Mouse (Mus musculus) spleen, adult 12 weeks (tissue): ENCODE results near the gene Chil4.
"Not testable (repeated sequence)": the region's sequence is repeated elsewhere in the genome, so short reads cannot be mapped to it uniquely, and the experiment has no call there.

Experiments used
- DNase-seq: peaks from one replicate; pipeline ENCODE4 v3.0.0; 2022; ENCODE audit warnings: low spot score

Gene Chil4

GRCm38 (mm10) chr3:106219407-106219806 lies at the start of gene Chil4:
Gene Chil4 (minus strand): TSS chr3:106219507.
- DNase-seq = no peak

- DNase-seq = no peak
Observed at GRCm38 (mm10) chr3:106265854-106266253, 46.5 kb upstream of the Chil4 start.

GRCm38 (mm10) chr3:106264854-106265253 lies 45.5 kb upstream of the Chil4 start:
- no peak for DNase-seq

DNA sequence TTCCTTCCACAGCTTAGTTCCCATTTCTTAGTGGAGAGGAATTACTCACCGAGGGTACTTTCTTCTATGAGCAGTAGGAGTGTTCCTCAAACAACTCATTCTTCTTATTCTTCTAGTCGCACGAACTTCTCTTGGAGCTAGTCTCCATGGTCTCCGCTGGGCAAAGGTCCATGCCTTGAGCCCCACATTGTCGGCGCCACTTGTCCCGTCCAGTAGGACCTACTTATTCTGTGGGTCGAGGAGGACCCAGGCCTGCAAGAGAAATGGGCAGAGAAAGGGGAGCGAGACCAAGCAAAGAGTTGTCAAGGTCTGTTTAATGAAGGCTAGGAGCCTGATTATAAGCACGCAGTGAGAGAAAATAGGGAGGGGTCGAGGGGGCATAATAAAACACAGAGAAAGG lies 37.8 kb upstream of the Chil4 start:
- not testable (repeated sequence) for DNase-seq

DNA sequence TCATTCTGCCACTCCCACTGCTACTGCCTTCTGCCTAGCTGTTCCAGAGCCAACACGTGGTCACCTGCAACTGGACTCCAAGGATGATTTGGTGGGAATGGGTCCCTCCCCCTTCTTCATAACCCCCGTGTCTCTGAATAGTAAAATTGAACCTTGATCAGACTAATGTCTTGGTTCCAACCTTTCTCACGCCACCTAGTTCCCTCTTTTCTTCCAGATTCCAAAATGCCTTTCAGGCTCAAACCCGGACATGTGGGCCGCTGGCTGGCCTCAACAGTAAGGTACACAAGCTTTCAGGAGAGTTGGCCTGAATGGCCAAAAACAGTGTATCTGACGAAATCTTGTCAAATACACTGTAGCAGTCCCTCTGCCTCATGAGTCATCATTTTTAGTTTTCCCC lies 33.4 kb upstream of the Chil4 start:
- DNase-seq = no peak

DNA sequence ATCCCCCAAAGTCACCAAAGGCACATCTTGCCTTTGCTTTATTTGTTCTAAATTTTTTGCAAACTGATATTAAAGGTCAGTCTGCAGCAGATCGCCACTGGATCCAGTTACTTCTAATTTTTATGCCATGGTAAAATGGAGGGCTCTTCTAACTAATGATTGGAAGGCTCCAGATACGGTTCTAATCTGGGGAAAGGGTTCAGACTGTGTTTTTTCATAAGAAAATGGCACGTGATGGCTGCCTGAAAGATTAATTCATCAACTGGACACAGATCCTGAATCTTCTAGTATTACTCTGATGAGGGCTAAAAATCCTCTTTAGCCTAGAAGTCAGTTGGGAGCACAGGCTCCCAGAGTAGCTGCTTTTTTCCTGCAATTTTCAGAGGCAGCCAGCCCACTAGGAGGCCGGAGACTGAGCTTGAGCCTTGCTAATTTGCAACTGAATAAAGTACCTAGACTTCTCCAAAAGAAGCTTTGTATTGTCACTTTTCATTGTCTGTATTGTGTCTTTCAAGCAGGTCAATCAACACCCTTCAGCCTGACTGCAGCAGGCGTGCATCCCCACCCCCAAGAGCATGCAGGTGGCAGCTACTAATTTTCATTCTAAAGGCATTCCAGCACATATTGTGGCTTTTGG lies 31.6 kb upstream of the Chil4 start:
- DNase-seq = not testable (repeated sequence)

GRCm38 (mm10) chr3:106247369-106247768 lies 28.1 kb upstream of the Chil4 start:
- not testable (repeated sequence) for DNase-seq

DNA sequence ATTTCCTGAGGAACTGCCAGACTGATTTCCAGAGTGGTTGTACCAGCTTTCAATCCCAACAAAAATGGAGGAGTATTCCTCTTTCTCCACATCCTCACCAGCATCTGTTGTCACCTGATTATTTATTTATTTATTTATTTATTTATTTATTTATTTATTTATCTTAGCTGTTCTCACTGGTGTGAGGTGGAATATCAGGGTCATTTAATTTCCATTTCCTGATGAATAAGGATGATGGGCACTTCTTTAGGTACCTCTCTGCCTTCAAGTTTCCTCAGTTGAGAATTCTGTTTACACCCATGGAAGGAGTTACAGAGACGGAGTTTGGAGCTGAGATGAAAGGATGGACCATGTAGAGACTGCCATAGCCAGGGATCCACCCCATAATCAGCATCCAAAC lies 20.9 kb upstream of the Chil4 start:
- not testable (repeated sequence) for DNase-seq

DNA sequence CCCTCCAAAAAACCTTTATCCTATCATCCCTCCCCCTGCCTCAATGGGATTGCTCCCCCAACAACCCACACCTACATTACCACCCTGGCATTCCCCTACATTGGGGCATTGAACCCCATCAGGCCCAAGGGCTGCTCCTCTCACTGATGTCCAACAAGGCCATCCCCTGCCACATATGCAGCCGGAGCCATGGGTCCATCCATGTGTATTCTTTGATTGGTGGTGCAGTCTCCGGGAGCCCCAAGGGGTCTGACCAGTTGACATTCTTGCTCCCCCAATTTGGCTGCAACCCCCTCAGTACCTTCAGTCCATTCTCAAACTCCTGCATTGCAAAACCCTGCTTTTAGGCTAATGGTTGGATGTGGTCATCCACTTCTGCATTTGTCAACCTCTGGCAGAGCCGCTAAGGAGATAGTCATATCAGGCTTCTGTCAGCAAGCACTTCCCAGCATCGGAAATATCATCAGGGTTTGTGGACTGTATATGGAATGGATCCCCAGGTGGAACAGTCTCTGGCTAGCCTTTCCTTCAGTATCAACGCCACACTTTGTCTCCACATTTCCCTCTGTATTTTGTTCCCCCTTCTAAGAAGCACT lies 20.0 kb upstream of the Chil4 start:
- no peak for DNase-seq

GRCm38 (mm10) chr3:106223391-106223790 lies 4.1 kb upstream of the Chil4 start:
- not testable (repeated sequence) for DNase-seq

- no peak for DNase-seq
Observed at GRCm38 (mm10) chr3:106221625-106222265, 2.4 kb upstream of the Chil4 start.

DNA sequence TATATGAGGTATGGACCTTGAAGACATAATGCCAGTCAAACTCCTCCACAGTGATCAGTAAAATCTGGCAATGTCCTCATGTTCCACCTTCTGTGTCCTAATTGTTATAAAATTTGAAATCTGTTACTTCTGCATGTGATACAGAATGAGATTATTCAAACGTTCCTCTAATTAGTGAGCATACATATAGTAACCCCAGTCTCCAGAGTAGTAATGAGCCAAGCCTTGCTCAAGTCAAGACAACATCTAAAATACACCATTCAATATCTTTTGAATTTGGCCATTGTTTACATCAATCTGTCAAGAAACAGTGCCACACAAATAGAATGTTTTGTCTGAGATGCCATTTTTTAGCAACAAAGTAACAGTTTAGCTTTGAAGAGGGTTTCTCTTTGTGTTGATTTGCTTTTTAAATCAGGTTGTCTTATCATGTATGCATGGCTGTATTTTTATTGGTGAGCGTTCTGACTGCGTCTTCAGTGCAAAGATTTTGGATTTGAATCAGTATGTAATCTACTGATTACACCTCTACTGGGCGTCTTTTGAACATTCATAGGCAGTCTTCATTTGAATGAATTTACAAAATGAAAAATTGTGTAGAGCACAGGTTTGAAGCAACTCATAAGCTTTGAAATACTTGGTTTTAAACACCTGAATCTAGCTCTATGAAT lies 888 bp downstream of the Chil4 start:
- not testable (repeated sequence) for DNase-seq

DNA sequence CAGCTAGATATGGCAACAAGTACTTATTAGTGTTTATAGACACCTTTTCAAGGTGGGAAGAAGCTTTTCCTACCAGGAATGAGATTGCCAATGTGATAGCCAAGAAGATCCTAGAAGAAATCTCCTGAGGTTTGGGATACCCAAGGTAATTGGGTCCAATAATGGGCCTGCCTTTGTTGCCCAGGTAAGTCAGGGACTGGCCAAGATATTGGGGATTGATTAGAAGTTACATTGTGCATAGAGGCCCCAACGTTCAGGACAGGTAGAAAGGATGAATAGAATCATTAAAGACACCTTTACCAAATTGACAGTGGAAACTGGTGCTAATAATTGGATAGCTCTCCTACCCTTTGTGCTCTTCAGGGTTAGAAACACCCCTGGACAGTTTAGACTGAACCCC lies 21.3 kb downstream of the Chil4 start:
- not testable (repeated sequence) for DNase-seq

DNA sequence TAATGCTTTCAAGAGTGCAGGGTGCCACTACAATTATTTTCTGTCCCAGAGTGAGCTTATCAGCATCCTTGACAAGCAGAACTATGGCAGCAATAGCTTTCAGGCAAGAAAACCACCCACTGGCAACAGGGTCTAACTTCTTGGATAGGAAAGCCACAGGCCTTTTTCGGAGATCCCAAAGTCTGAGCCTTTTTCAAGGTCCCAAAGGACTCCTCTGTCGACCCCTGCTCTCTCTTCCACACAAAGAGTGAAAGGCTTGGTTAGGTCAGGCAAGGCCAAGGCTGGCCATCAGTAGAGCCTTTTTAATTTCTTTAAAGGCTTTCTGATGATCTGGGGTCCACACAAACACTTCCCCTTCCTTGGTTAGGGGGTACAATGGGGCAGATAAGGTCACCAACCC lies 22.1 kb downstream of the Chil4 start:
- DNase-seq = not testable (repeated sequence)

GRCm38 (mm10) chr3:106196276-106196675 lies 23.0 kb downstream of the Chil4 start:
- no peak for DNase-seq

DNA sequence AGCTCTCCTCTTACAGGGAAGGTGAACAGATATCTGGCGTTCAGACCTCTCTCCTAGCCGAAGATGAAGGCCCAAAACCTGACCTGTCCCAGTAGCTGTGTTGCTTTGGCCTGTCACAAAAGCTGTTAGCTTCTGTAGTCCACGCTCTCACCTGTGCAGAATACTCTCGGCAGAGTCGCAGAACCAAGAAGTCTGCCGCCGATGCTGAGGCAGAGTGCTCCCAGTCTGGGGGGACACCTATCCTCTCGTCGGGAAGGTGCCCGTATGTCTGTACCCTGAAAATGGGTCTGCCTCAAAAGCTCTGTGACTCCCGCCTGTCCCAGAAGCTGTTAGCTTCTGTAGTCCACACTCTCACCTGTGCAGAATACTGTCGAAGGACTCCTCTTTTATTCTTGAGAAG lies 23.8 kb downstream of the Chil4 start:
- DNase-seq = no peak

GRCm38 (mm10) chr3:106187991-106188390 lies 31.3 kb downstream of the Chil4 start:
- no peak for DNase-seq

DNA sequence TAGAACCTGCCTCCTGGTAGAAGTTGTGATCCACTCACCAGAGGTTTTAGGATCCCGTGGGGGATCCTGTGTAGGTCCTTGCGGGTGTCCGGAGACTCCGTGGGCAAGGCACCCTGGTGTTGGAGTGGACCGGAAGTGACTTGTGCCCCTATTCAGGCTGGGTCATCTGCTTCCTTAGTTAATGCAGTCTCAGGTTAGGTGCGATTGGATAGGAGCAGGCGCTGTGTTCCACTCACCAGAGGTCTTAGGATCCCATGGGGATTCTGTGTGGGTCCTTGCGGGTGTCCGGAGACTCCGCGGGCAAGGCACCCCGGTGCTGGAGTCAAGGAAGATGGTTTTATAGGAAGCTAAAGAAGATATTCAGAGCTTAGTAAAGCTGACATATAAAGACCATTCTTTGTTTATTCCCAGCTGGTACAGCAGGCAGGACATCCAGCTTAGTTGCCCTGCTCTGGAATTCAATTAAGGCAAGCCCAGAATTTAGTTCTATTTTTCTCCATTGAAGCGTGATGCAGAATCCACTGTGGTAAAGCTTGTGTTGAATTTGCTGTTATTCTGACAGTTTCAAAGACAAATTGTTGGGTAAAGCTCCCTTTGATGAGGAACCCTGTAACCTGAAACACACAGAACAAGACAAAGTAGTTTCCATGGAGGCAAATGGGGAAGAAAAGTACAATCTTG lies 41.7 kb downstream of the Chil4 start:
- DNase-seq = no peak

DNA sequence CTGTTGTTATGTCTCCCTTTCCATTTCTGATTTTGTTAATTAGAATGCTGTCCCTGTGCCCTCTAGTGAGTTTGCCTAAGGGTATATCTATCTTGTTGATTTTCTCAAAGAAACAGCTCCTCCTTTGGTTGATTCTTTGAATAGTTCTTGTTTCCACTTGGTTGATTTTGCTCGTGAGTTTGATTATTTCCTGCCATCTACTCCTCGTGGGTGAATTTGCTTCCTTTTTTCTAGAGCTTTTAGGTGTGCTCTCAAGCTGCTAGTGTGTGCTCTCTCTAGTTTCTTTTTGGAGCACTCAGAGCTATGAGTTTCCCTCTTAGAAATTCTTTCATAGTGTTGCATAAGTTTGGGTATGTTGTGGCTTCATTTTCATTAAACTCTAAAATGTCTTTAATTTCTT lies 44.3 kb downstream of the Chil4 start:
- DNase-seq = not testable (repeated sequence)

- not testable (repeated sequence) for DNase-seq
Observed at GRCm38 (mm10) chr3:106172506-106172905, 46.8 kb downstream of the Chil4 start.

- no peak for DNase-seq
Observed at GRCm38 (mm10) chr3:106171135-106171731, 48.1 kb downstream of the Chil4 start.

- no peak for DNase-seq
Observed at GRCm38 (mm10) chr3:106170522-106171053, 48.7 kb downstream of the Chil4 start.
